In the genomic region with DNA sequence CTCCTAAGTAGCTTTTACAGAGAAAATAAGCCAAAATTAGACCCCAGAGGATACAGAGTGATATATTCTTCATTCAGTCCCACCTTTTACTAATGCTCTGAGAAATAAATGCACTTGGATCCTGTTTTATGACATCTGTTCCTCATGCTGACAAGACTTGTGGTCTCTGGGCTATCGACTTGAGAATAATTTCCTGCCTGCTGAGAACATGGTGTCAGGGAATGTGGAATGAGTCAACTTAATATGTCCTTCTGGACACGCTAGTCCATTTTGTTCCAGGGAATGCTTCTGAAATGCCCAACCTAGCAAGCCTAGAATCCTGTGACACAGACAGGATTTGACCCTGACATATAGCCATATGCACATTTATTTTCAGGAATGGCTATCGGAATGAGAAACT, we compare ENCODE assay signal across 27 mouse cellular contexts. TPM values are rescaled to one million over a fixed set of nuclear protein-coding genes. Genes with fewer than 3 reads are reported as not detected.
DNase-seq lines count a peak whose midpoint lies in the region; ATAC-seq lines count a peak whose summit lies in the region.
"Had no signal": no experiment of that assay in that cellular context is flagged by ENCODE, and none has a peak within 500 bp of the region (broad histone marks: within the 10 kb centered on the region; RNA-seq: fewer than 3 reads in every experiment).

No protein-coding gene starts in this region.

- H3K9ac ChIP-seq in forebrain, embryonic 15.5 days (replicated peaks), result no peak overlapping the region
- H3K9ac ChIP-seq: embryonic facial prominence, embryonic 15.5 days; hindbrain, embryonic 14.5 days; intestine, embryonic 15.5 days had no signal

- 89% methylated on average over 3 of the region's 3 CpGs for WGBS in forebrain, embryonic 15.5 days

- H3K4me2 ChIP-seq in forebrain, embryonic 15.5 days (replicated peaks), result no peak overlapping the region
- H3K4me2 ChIP-seq: embryonic facial prominence, embryonic 15.5 days; heart, embryonic 11.5 days; hindbrain, embryonic 14.5 days; intestine, embryonic 15.5 days had no signal

- H3K36me3 ChIP-seq in forebrain, embryonic 15.5 days, result no peaks in the 10 kb centered on the region
- H3K36me3 ChIP-seq: embryonic facial prominence, embryonic 15.5 days; hindbrain, embryonic 10.5 days; intestine, embryonic 15.5 days had no signal

- H3K4me1 ChIP-seq in forebrain, embryonic 15.5 days, result no peaks in the 10 kb centered on the region
- H3K4me1 ChIP-seq: embryonic facial prominence, embryonic 15.5 days; hindbrain, embryonic 10.5 days; intestine, embryonic 15.5 days had no signal

- H3K27me3 ChIP-seq in forebrain, embryonic 15.5 days, result no peaks in the 10 kb centered on the region
- H3K27me3 ChIP-seq: CH12.LX; embryonic facial prominence, embryonic 15.5 days; intestine, embryonic 15.5 days; Patski had no signal

- H3K27ac ChIP-seq in forebrain, embryonic 15.5 days (replicated peaks), result no peak overlapping the region
- H3K27ac ChIP-seq: embryonic facial prominence, embryonic 15.5 days; heart, adult 2 months; hindbrain, embryonic 10.5 days; hindbrain, embryonic 14.5 days; intestine, embryonic 15.5 days had no signal

- H3K4me3 ChIP-seq in forebrain, embryonic 15.5 days, result no peak overlapping the region
- H3K4me3 ChIP-seq: embryonic facial prominence, embryonic 15.5 days; erythroblast, embryonic 14.5 days; heart, adult 2 months; hindbrain, embryonic 10.5 days; intestine, embryonic 15.5 days had no signal

- DNase-seq in 3T3-L1 (ENCODE audit: low read depth, low spot score), result peak; percentile 33
- DNase-seq in cerebellum, adult 11-12 months, result peak; percentile 59
- DNase-seq in cerebellum, adult 9-10 months, result peak; percentile 81
- peak; percentile 29 to 51 for DNase-seq in cerebellum, postnatal 25 days
- DNase-seq in kidney, postnatal 25 days, result no peak
- DNase-seq in thymus, postnatal 36 days, result no peak
- DNase-seq: adrenal gland, adult 2 months; adrenal gland, postnatal 25 days; embryo, embryonic 11 days; gastrocnemius, postnatal 10 days; heart, adult 2 months; kidney, adult 18-20 months had no signal

- no peaks in the 10 kb centered on the region for H3K9me3 ChIP-seq in forebrain, embryonic 15.5 days
- H3K9me3 ChIP-seq: embryonic facial prominence, embryonic 15.5 days; hindbrain, embryonic 10.5 days; intestine, embryonic 15.5 days had no signal

- ATAC-seq in forebrain, embryonic 15.5 days (replicated peaks), result no peak
- ATAC-seq: activated CD4-positive, CD25-positive, alpha-beta regulatory T cell, adult 4 months; forebrain, embryonic 16.5 days; intestine, embryonic 15.5 days; Patski had no signal

RNA-seq across cellular contexts. Expression of a gene that starts 22.0 kb away (rescaled TPM):
- not detected in 2 replicates for polyA plus RNA-seq in forebrain, embryonic 15.5 days (2015; fragmentation: Nextera tagmentation; extraction: Ambion mirVana)
- polyA plus RNA-seq: activated CD4-positive, CD25-positive, alpha-beta regulatory T cell, adult 4 months; adrenal gland, adult 2 months; embryonic facial prominence, embryonic 11.5 days; embryonic facial prominence, embryonic 15.5 days; erythroblast, embryonic 14.5 days; forebrain, embryonic 11.5 days; forebrain, embryonic 16.5 days; frontal cortex, adult 2 months; heart, adult 2 months; heart, embryonic 11.5 days; heart, embryonic 16.5 days; hindbrain, embryonic 10.5 days; hindbrain, embryonic 14.5 days; intestine, embryonic 15.5 days; Patski had no signal

Comparison
In these comparisons a context has a peak if more than half of its experiments do, and no peak if none do; other contexts are left out.
1. DNase-seq: peak in 3T3-L1 (single experiment), cerebellum, adult 11-12 months (single experiment), cerebellum, adult 9-10 months (single experiment) and cerebellum, postnatal 25 days (2 of 2); none in kidney, postnatal 25 days (0 of 2) and thymus, postnatal 36 days (0 of 2).